Mouse (Mus musculus): ENCODE results near the gene Rnf207. TPM values are rescaled to one million over a fixed set of nuclear protein-coding genes. Genes with fewer than 3 reads are reported as not detected.

Gene Rnf207
- total and polyA plus RNA-seq, 3 experiments: 0.51 TPM; not detected in 2

DNA sequence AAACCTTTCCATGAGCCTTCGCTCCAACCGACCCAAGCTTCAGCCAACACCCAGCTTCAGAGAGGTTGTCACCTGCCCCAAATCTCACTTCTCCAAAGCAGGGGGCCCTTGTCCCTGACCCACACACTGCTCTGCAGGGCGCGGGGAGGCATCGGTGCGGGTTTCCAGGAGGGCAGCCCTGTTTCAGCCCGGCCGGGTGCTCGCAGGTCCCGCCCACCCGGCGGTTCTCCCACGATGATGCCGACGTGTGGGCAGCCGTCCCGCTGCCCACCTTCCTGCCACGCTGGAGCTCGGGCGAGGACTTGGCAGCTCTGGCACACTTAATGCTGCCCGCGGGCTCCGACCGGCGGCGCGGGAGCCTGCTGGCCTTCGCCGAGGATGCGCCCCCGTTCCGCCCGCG lies 36.1 kb downstream of the Rnf207 start:
- in situ Hi-C loops (cut with MboI; ENCODE audit: low pct_ligation_motif_present, low pct_unique_long_range_greater_than_20kb, low sequenced_read_pairs): loop anchor here (25.0 kb wide), 1 partner anchor 1830 kb away; no protein-coding TSS in a partner anchor
- H3K27me3 ChIP-seq (replicated peaks): peaks cover 39% of the 10 kb centered on the region
- peaks cover 0 to 16% of the 10 kb centered on the region in 2 experiments for H3K36me3 ChIP-seq (replicated peaks in 1 of 2; ENCODE audit: control insufficient read depth in 1 of 2, insufficient read depth in 1 of 2, low read length in 1 of 2)
- H3K4me3 ChIP-seq (replicated peaks in 1 of 3; ENCODE audit: low read depth in 2 of 3, low read length in 2 of 3, poor library complexity in 1 of 3): peak overlapping the region in 1 of 3 experiments; percentile 36
- H3K27ac ChIP-seq (ENCODE audit: insufficient read depth, low read depth): no peak overlapping the region
- no peak overlapping the region for H3K9ac ChIP-seq (ENCODE audit: insufficient read depth, low read depth)
- H3K9me3 ChIP-seq (replicated peaks; ENCODE audit: low read length): peaks cover 5% of the 10 kb centered on the region
- H3K4me1 ChIP-seq (ENCODE audit: control insufficient read depth in 1 of 2, insufficient read depth in 2 of 2): peaks cover 9 to 15% of the 10 kb centered on the region in 2 experiments
- no peak for TF ChIP-seq SIN3A (IDR thresholded peaks at IDR 0.05; ENCODE audit: low read length)
- TF ChIP-seq MYC (IDR thresholded peaks at IDR 0.05; ENCODE audit: low read depth, low read length): no peak
- no peak for TF ChIP-seq MXI1 (IDR thresholded peaks at IDR 0.05; ENCODE audit: low read depth, low read length)
- no peak for TF ChIP-seq NELFE (IDR thresholded peaks at IDR 0.05; ENCODE audit: low read depth, low read length)
- no peak for TF ChIP-seq MEF2A (IDR thresholded peaks at IDR 0.05; ENCODE audit: borderline replicate concordance, low read depth, low read length)
- TF ChIP-seq JUND (conservative IDR thresholded peaks at IDR 0.05; ENCODE audit: low read depth, low read length): no peak
- TF ChIP-seq BHLHE40 (IDR thresholded peaks at IDR 0.05; ENCODE audit: low read depth, low read length): no peak
- TF ChIP-seq ZMIZ1 (IDR thresholded peaks at IDR 0.05; ENCODE audit: low read depth, low read length): no peak
- no peak for TF ChIP-seq ELF1 (IDR thresholded peaks at IDR 0.05; ENCODE audit: low read depth, low read length)
- TF ChIP-seq MAFK (IDR thresholded peaks at IDR 0.05; ENCODE audit: insufficient replicate concordance, low read length): no peak
- no peak for TF ChIP-seq POLR2A (IDR thresholded peaks at IDR 0.05; ENCODE audit: low read depth, low read length)
- no peak for TF ChIP-seq CTCF (conservative IDR thresholded peaks at IDR 0.05 in 1 of 2, IDR thresholded peaks at IDR 0.05 in 1 of 2; ENCODE audit: low read depth in 2 of 2, low read length in 2 of 2)
- no peak for TF ChIP-seq TBP (conservative IDR thresholded peaks at IDR 0.05; ENCODE audit: low read depth, low read length)
- TF ChIP-seq EP300 (IDR thresholded peaks at IDR 0.05; ENCODE audit: low read length): no peak
- TF ChIP-seq MAX (IDR thresholded peaks at IDR 0.05; ENCODE audit: low read length): no peak
- peak overlapping the region; percentile 69 for H3K4me2 ChIP-seq (ENCODE audit: insufficient read depth, low read depth, poor library complexity, severe bottlenecking)
- no peaks in the 10 kb centered on the region for H3K79me2 ChIP-seq (replicated peaks; ENCODE audit: control insufficient read depth, extremely low read depth, insufficient read depth, poor library complexity, severe bottlenecking)
- dilution Hi-C loops (cut with MboI; ENCODE audit: extremely low pct_ligation_motif_present, extremely low pct_unique_long_range_greater_than_20kb, low sequenced_read_pairs): no loop called here
- DNase-seq (ENCODE audit: extremely low read depth): no peak

DNA sequence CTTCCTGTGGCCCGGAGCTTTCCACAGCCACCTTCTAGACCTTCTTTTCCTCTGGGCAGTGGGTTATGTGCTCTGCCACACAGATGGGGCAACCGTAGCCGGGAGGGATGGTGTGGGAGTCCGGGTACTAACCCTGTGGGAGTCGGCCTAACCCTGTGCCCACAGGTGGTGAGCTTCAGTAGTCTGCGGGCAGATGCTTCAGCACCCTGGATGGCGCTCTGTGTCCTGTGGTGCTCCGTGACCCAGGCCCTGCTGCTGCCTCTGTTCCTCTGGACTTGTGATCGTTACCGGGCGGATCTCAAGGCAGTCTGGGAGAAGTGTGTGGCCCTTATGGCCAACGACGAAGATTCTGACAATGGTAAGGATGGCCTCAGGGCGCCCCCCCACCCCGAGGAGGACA lies 37.2 kb downstream of the Rnf207 start:
- H3K27me3 ChIP-seq (replicated peaks): peaks cover 30% of the 10 kb centered on the region
- in situ Hi-C loops (cut with MboI; ENCODE audit: low pct_ligation_motif_present, low pct_unique_long_range_greater_than_20kb, low sequenced_read_pairs): loop anchor here (25.0 kb wide), 1 partner anchor 1831 kb away; no protein-coding TSS in a partner anchor

More for the DNA sequence above, 37.2 kb downstream of the Rnf207 start:
- no peak overlapping the region for H3K27ac ChIP-seq (ENCODE audit: insufficient read depth, low read depth)
- DNase-seq (ENCODE audit: extremely low read depth): no peak
- dilution Hi-C loops (cut with MboI; ENCODE audit: extremely low pct_ligation_motif_present, extremely low pct_unique_long_range_greater_than_20kb, low sequenced_read_pairs): no loop called here
- no peak overlapping the region for H3K4me2 ChIP-seq (ENCODE audit: insufficient read depth, low read depth, poor library complexity, severe bottlenecking)
- peaks cover 0 to 16% of the 10 kb centered on the region in 2 experiments for H3K36me3 ChIP-seq (replicated peaks in 1 of 2; ENCODE audit: control insufficient read depth in 1 of 2, insufficient read depth in 1 of 2, low read length in 1 of 2)
- H3K9ac ChIP-seq (ENCODE audit: insufficient read depth, low read depth): no peak overlapping the region
- H3K79me2 ChIP-seq (replicated peaks; ENCODE audit: control insufficient read depth, extremely low read depth, insufficient read depth, poor library complexity, severe bottlenecking): no peaks in the 10 kb centered on the region
- TF ChIP-seq ELF1 (IDR thresholded peaks at IDR 0.05; ENCODE audit: low read depth, low read length) (no peak), TCF12 (IDR thresholded peaks at IDR 0.05; ENCODE audit: low read depth, low read length) (no peak), NRF1 (IDR thresholded peaks at IDR 0.05; ENCODE audit: low read depth, low read length) (no peak), MXI1 (IDR thresholded peaks at IDR 0.05; ENCODE audit: low read depth, low read length) (no peak), POLR2AphosphoS2 (IDR thresholded peaks at IDR 0.05; ENCODE audit: low read depth, low read length) (no peak)
- H3K4me1 ChIP-seq (ENCODE audit: control insufficient read depth in 1 of 2, insufficient read depth in 2 of 2): peaks cover 9 to 15% of the 10 kb centered on the region in 2 experiments
- H3K9me3 ChIP-seq (replicated peaks; ENCODE audit: low read length): peaks cover 5% of the 10 kb centered on the region
- no peak overlapping the region for H3K4me3 ChIP-seq (replicated peaks in 1 of 3; ENCODE audit: low read depth in 2 of 3, low read length in 2 of 3, poor library complexity in 1 of 3)
